Mouse (Mus musculus) heart, embryonic 11.5 days (tissue): ENCODE measurements around the gene Gpatch2l. TPM values are rescaled to one million over a fixed set of nuclear protein-coding genes. Genes with fewer than 3 reads are reported as not detected.

Source experiments
- ATAC-seq: fragments of 200-750 bp; cut with Nextera tagmentation; replicated peaks from 2 replicates; pipeline ENCODE4 v1.8.0; 2017; ENCODE audit warnings: moderate library complexity; ENCODE audit not compliant: insufficient number of reproducible peaks, low FRiP score, low TSS enrichment
- H3K27ac ChIP-seq: fragments of 300-500 bp; sonication (generic); 2 replicates; pipeline ENCODE4 v1.5.1; 2014; ENCODE audit warnings: mild to moderate bottlenecking, low read depth, low read length
- H3K27me3 ChIP-seq: fragments of 300-500 bp; sonication (generic); 2 replicates; pipeline ENCODE4 v1.6.1; 2014; ENCODE audit warnings: mild to moderate bottlenecking, low read length, mixed read lengths; ENCODE audit not compliant: control insufficient read depth, insufficient read depth
- H3K36me3 ChIP-seq: fragments of 300-500 bp; sonication (generic); 2 replicates; pipeline ENCODE4 v1.6.1; 2014; ENCODE audit warnings: mild to moderate bottlenecking, low read length, moderate library complexity, mixed read lengths; ENCODE audit not compliant: control insufficient read depth, insufficient read depth
- H3K4me1 ChIP-seq: fragments of 300-500 bp; sonication (generic); 2 replicates; pipeline ENCODE4 v1.6.1; 2014; ENCODE audit warnings: low read length; ENCODE audit not compliant: control insufficient read depth, insufficient read depth
- H3K4me2 ChIP-seq: fragments of 300-500 bp; sonication (generic); 2 replicates; pipeline ENCODE4 v1.6.1; 2014; ENCODE audit warnings: mild to moderate bottlenecking, moderate library complexity
- H3K4me3 ChIP-seq: fragments of 300-500 bp; sonication (generic); 2 replicates; pipeline ENCODE4 v1.5.1; 2014; ENCODE audit warnings: low read depth, low read length
- H3K9ac ChIP-seq: fragments of 300-500 bp; sonication (generic); 2 replicates; pipeline ENCODE4 v1.6.1; 2014; ENCODE audit warnings: mild to moderate bottlenecking, low read depth, low read length, moderate library complexity
- H3K9me3 ChIP-seq: fragments of 300-500 bp; sonication (generic); replicated peaks from 2 replicates; pipeline ENCODE4 v1.6.1; 2016; ENCODE audit warnings: low read length; ENCODE audit not compliant: control insufficient read depth
- WGBS: fragments of 180-500 bp; shearing (Covaris S2); extraction: QIAGEN DNeasy Blood & Tissue Kit; methylation state at CpG from one replicate; pipeline ENCODE4 v1.1.7; 2014; ENCODE audit not compliant: insufficient replicate concordance; 5-methylcytosine and 5-hydroxymethylcytosine counted together
- polyA plus RNA-seq: library from polyadenylated mRNA; unstranded; fragments of >200 nt; fragmentation: Nextera tagmentation; extraction: Ambion mirVana; gene quantifications from 2 replicates; pipeline ENCODE4 v1.2.1, GENCODE M21; 2014

Gene Gpatch2l
- polyA plus RNA-seq, 1 experiment from 2014 or later = 10.8 TPM

DNA sequence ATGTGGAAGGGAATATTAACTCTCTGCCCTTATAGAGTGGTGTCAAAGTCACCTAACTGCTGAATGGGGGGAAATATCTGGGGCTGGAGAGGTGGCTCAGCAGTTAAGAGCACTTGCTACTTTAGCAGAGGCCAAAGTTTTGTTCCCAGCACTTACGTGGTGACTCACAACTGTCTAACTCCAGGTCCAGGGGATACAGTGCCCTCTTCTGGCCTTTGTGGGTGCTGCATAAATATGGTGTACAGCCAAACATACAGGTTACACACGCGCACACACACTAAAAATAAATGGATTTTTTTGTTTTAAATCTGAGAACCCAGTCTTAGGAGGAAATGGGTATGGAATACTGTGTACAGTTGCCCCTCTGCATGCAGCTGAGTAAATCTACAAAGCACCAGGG, 94.6 kb downstream of the Gpatch2l start:
- WGBS = 95% methylated on average over 3 of the region's 3 CpGs
- no peak overlapping the region for H3K4me3 ChIP-seq
- H3K9ac ChIP-seq = no peak overlapping the region
- no peaks in the 10 kb centered on the region for H3K9me3 ChIP-seq
- H3K27me3 ChIP-seq = no peaks in the 10 kb centered on the region
- H3K4me2 ChIP-seq = no peak overlapping the region
- no peaks in the 10 kb centered on the region for H3K36me3 ChIP-seq
- peaks cover 16% of the 10 kb centered on the region for H3K4me1 ChIP-seq
- no peak for ATAC-seq
- H3K27ac ChIP-seq = no peak overlapping the region

DNA sequence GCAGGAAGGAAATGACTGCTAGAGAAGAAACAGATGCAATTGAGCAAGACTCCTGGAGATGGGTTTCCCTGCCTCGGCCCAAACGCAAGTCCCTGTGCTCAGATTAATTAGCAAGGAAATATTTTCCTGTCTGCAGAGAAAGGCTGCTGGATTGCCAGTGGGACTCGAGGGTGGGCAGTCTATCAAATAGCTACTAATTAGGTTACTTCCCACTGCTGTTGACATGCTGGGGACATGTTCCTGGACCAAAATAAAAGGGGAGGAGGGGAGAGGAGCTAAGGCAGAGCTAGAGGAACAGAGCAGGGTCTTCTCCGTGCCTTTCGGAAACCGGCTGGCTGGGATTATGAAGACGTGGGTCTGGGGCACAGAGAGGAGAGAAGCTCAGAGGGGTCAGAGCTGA, 95.2 kb downstream of the Gpatch2l start:
- Histone ChIP-seq H3K4me3 (no peak overlapping the region), H3K9me3 (no peaks in the 10 kb centered on the region), H3K36me3 (no peaks in the 10 kb centered on the region), H3K27me3 (no peaks in the 10 kb centered on the region), H3K9ac (no peak overlapping the region), H3K4me1 (peaks cover 16% of the 10 kb centered on the region), H3K27ac (no peak overlapping the region; the same call in 1 of the 2 replicates), H3K4me2 (no peak overlapping the region)
- 43% methylated on average over 7 of the region's 7 CpGs for WGBS
- ATAC-seq = no peak

Other genes starting within 250 kb of the Gpatch2l start
- 9.2 and 11.8 TPM in 2 replicates for gene Tgfb3, start 162.8 kb upstream of the Gpatch2l start, polyA plus RNA-seq
- 113 and 124 TPM in 2 replicates for gene Ift43, start 159.3 kb upstream of the Gpatch2l start, polyA plus RNA-seq
- gene Esrrb, start 119.3 kb downstream of the Gpatch2l start, polyA plus RNA-seq = 1.6 TPM in 2 replicates